Mouse (Mus musculus): ENCODE data around the gene Hoxb1.

DNA sequence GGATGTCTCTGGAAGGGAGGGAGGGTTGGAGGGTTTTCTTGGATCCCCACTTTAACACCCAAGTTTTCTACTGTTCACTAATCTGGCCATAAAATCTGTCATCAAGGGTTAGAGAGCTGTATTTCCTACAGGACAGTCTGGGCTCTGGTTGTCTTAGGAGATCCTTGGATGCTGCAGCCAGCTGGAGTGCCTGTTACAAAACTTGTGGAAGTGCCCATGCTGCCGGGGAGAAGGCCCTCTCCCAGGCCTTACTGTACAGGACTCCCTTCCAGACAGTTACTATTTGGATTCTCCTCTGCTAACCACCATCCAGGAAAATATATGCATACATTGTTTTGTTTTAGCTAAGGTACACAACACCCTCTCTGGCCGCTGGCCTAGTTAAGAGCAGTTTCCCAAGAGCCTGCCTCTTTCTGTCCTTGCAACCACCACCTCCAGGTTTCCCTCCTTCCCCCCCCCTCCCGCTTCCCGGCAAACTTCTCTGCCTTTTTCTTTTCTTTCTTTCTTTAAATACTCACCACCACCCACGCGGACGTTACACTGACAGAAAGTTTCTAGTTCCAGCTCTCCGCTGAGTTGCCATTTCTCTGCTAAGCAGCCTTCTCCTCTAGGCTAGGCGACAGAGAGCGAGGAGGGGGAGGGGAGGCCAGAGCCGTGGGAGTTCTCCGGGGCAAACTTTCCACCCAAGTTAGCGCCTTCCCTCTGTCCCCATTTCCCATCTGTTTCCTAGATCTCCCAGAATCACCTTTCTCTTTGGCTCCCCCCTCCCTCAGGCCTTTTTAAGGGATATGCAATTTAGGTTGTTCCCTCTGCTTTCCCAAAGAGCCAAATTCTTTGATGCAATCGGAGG is 15.8 kb upstream of the Hoxb1 start:
- no peak for TF ChIP-seq POLR2A (IDR thresholded peaks at IDR 0.05; ENCODE audit: control insufficient read depth, extremely low read depth, insufficient read depth, low read length, poor library complexity)
- TF ChIP-seq CTCF (IDR thresholded peaks at IDR 0.05; ENCODE audit: borderline replicate concordance, control insufficient read depth, extremely low read depth, insufficient read depth, low read length, poor library complexity) = no peak
